Mouse (Mus musculus) liver, adult (tissue): Measurements from ENCODE around the gene Snrnp25.

Experiments used
- GATA4 ChIP-seq: IDR thresholded peaks from 2 replicates; pipeline ENCODE4 v1.6.1; 2014; ENCODE audit warnings: mild to moderate bottlenecking, low read length; ENCODE audit not compliant: insufficient replicate concordance

Snrnp25 gene

GRCm38 (mm10) chr11:32227041-32227440 lies 21.8 kb downstream of the Snrnp25 start:
- no peak for TF ChIP-seq GATA4

- TF ChIP-seq GATA4 = no peak
Observed at GRCm38 (mm10) chr11:32227555-32227954, 22.3 kb downstream of the Snrnp25 start.

DNA sequence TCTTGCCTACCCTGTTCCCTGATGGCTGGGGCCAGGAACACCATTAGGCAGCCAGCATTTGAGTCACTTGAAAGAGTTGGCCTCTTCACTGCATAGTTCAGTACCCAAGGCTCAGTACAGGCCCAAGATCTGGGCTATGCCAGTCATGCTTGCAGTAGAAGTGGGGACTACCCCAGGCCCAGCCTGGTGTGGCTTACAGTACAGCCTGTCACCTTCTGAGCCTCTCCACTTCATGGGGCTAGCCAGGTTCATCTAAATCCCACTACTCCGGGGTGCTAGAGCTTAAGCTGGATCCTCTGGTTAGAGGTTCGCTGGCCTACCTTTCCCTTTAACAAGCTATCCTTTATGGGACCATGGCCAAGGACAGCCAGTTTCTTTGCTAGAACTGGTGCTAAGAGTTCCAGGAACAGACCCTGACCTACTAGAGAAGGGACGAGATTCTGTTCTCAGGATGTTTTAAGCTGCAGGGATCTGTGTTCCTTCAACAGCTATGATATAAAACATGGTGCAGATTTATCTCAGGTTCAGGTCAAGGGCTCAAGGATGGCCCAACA lies 23.2 kb downstream of the Snrnp25 start:
- no peak for TF ChIP-seq GATA4

DNA sequence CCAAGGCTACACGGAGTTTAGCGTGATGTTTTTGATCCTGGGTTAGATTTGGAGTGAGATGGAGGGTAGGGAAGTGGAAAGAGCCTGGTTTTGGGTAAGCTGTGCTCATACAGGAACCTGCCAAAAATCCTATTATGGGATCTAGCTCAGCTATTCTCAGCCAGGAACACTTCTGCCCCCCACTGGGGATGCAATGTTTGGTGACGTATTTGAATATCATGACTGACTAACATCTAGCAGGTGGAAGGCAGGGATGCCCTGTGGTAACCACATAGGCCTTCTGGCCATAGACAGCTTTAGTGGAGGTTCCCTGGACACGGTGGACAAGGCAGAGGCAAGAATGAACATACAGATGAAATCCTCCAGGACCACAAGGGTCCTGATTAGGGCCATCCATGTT lies 25.0 kb downstream of the Snrnp25 start:
- TF ChIP-seq GATA4 = no peak

GRCm38 (mm10) chr11:32231125-32231524 lies 25.9 kb downstream of the Snrnp25 start:
- no peak for TF ChIP-seq GATA4

GRCm38 (mm10) chr11:32232848-32233247 lies 27.6 kb downstream of the Snrnp25 start:
- TF ChIP-seq GATA4 = no peak

GRCm38 (mm10) chr11:32233895-32234294 lies 28.7 kb downstream of the Snrnp25 start:
- no peak for TF ChIP-seq GATA4

GRCm38 (mm10) chr11:32234816-32235485 lies 29.7 kb downstream of the Snrnp25 start:
- no peak for TF ChIP-seq GATA4

- no peak for TF ChIP-seq GATA4
Observed at GRCm38 (mm10) chr11:32235646-32236045, 30.4 kb downstream of the Snrnp25 start.

DNA sequence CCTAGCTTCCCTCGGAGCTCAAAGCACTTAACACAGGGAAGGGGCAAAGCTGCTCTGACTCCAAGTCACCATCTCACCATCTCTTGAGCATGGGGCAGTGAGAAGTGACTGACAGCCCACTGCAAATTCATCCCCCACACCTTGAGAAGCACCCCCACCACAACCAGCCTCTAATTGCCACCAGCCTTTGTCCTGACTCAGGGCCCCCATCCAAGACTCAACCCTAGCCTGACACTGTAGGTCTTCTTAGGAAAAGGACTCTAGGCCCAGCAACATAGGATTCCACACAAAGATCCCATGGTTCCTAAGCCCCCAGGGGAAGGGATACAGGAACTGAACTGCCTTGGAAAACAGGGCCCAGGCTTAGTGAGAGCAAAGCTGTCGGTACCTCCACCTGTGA lies 30.9 kb downstream of the Snrnp25 start:
- no peak for TF ChIP-seq GATA4

DNA sequence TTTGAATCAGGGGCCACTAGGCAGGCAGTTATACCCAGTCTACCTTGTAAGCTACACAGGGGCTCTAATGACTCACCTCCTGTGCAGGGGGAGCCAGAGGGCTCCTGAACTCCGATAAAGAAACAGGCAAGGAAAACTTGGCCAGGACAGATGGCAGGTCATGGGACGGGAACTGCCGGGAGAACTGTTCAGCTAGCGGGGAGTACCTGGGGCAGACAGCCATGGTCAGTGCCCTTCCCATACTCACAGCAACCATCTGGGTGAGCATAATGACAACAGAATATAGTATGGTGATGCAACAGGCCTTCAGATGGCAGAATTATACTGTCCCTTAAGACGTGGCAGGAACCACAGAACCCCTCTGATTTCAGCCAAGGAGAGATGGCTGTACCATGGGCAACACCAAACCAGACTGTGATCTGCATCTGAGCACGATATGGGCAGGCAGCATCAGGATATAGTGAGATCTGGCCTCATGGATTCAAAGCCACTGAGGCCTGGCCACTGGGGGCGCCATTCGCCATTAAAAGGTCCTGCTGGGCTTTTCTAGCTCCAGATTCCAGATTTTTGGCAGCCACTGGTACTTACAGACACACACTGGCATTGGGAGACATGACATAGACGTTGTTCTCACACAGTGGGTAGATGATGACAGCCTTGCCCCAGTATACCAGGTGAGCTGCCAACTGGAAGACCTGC lies 31.6 kb downstream of the Snrnp25 start:
- TF ChIP-seq GATA4 = no peak

DNA sequence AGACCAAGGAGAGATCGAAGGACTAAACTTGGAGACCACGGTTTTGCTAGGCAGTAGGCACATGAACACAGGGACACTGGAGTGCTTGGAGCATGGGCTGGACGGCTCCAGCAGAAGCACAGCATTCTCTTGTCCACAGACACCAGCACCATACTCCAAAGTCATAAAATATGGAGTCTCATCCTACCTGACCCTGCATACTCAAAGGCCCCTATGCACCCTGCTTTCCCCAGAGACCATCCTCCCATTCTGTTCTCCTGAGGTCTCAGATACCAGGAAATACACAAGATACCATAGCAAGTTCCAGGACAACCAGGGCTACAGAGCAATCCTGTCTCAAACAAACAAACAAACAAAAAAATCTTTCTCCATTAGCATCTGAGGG lies 32.2 kb downstream of the Snrnp25 start:
- no peak for TF ChIP-seq GATA4

GRCm38 (mm10) chr11:32238093-32238860 lies 33.1 kb downstream of the Snrnp25 start:
- TF ChIP-seq GATA4 = no peak

DNA sequence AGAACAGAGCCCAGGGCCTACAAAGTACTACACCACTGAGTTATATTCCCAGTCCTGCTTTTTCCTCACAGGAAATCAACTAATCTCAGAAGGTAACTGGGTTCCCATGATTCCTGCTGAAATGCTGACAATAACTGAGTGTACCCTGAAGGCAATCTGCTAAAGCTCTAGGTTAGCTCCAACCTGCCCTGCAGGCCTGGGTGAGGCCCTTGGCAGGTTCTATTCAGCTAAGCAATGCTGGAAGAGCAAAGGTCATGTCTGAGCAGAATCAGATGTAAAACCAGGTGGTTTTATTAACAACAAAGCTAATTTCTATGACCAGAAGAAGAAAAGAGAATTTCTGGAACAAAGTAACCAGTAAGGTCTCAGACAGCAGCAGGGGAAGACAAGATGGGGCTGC lies 36.2 kb downstream of the Snrnp25 start:
- TF ChIP-seq GATA4 = no peak

- no peak for TF ChIP-seq GATA4
Observed at GRCm38 (mm10) chr11:32242209-32242608, 37.0 kb downstream of the Snrnp25 start.

GRCm38 (mm10) chr11:32243205-32243955 lies 38.2 kb downstream of the Snrnp25 start:
- TF ChIP-seq GATA4 = no peak

GRCm38 (mm10) chr11:32244064-32244463 lies 38.8 kb downstream of the Snrnp25 start:
- TF ChIP-seq GATA4 = no peak
